Mouse (Mus musculus) lung, postnatal 0 days (tissue): Measurements from ENCODE around the gene Abcd2.

Source experiments
- CTCF ChIP-seq: IDR thresholded peaks from 2 replicates; pipeline ENCODE4 v1.5.1; 2016; ENCODE audit warnings: antibody characterized with exemption, mild to moderate bottlenecking
- EP300 ChIP-seq: IDR thresholded peaks from 2 replicates; pipeline ENCODE4 v1.6.1; 2016; ENCODE audit warnings: antibody characterized with exemption, mild to moderate bottlenecking, control low read depth

GRCm38 (mm10) chr15:91112555-91113209 lies 78.9 kb downstream of the Abcd2 start:
- TF ChIP-seq CTCF (no peak), EP300 (no peak)
